Mouse (Mus musculus): ENCODE results near the gene Slc10a1. TPM values are rescaled to one million over a fixed set of nuclear protein-coding genes. Genes with fewer than 3 reads are reported as not detected.

The Slc10a1 gene
- polyA plus RNA-seq, 1 experiment from 2014 or later: 39.5 TPM

GRCm38 (mm10) chr12:80995326-80995725 lies 26.8 kb upstream of the Slc10a1 start:
- Histone ChIP-seq H3K36me3 (ENCODE audit: control insufficient read depth, insufficient read depth) (no peaks in the 10 kb centered on the region), H3K27me3 (ENCODE audit: control insufficient read depth, insufficient read depth, low read depth, low read length) (no peaks in the 10 kb centered on the region), H3K27ac (ENCODE audit: low read length) (no peak overlapping the region), H3K4me2 (ENCODE audit: low read depth, low read length) (no peak overlapping the region), H3K4me3 (ENCODE audit: low read depth, low read length) (no peak overlapping the region), H3K9ac (ENCODE audit: low read depth, low read length) (no peak overlapping the region), H3K4me1 (ENCODE audit: control insufficient read depth, low read depth, low read length) (no peaks in the 10 kb centered on the region; the same call in 1 of the 2 replicates), H3K9me3 (replicated peaks; ENCODE audit: control insufficient read depth, low read length) (no peaks in the 10 kb centered on the region)
- 30% methylated on average over 4 of the region's 4 CpGs for WGBS (ENCODE audit: insufficient replicate concordance)
- no peak for ATAC-seq (ENCODE audit: low read depth)

- no peak overlapping the region for H3K27ac ChIP-seq (ENCODE audit: low read length)
- H3K4me1 ChIP-seq (ENCODE audit: control insufficient read depth, low read depth, low read length): no peaks in the 10 kb centered on the region; the same call in 1 of the 2 replicates
- H3K4me3 ChIP-seq (ENCODE audit: low read depth, low read length): no peak overlapping the region
- no peaks in the 10 kb centered on the region for H3K9me3 ChIP-seq (replicated peaks; ENCODE audit: control insufficient read depth, low read length)
- no peak overlapping the region for H3K9ac ChIP-seq (ENCODE audit: low read depth, low read length)
- H3K4me2 ChIP-seq (ENCODE audit: low read depth, low read length): no peak overlapping the region
- H3K27me3 ChIP-seq (ENCODE audit: control insufficient read depth, insufficient read depth, low read depth, low read length): no peaks in the 10 kb centered on the region
- WGBS (ENCODE audit: insufficient replicate concordance): 50% methylated on average over 1 of the region's 1 CpGs
- H3K36me3 ChIP-seq (ENCODE audit: control insufficient read depth, insufficient read depth): no peaks in the 10 kb centered on the region
- no peak for ATAC-seq (ENCODE audit: low read depth)
Observed at GRCm38 (mm10) chr12:80993773-80994172, 25.3 kb upstream of the Slc10a1 start.

- Histone ChIP-seq H3K36me3 (ENCODE audit: control insufficient read depth, insufficient read depth) (no peaks in the 10 kb centered on the region), H3K27me3 (ENCODE audit: control insufficient read depth, insufficient read depth, low read depth, low read length) (no peaks in the 10 kb centered on the region), H3K4me2 (ENCODE audit: low read depth, low read length) (no peak overlapping the region), H3K27ac (ENCODE audit: low read length) (no peak overlapping the region), H3K9me3 (replicated peaks; ENCODE audit: control insufficient read depth, low read length) (no peaks in the 10 kb centered on the region), H3K4me1 (ENCODE audit: control insufficient read depth, low read depth, low read length) (no peaks in the 10 kb centered on the region), H3K9ac (ENCODE audit: low read depth, low read length) (no peak overlapping the region), H3K4me3 (ENCODE audit: low read depth, low read length) (no peak overlapping the region)
- no peak for ATAC-seq (ENCODE audit: low read depth)
- 64% methylated on average over 8 of the region's 8 CpGs for WGBS (ENCODE audit: insufficient replicate concordance)
Observed at GRCm38 (mm10) chr12:80992540-80993122, 24.1 kb upstream of the Slc10a1 start.

- no peak for ATAC-seq (ENCODE audit: low read depth)
- Histone ChIP-seq H3K9ac (ENCODE audit: low read depth, low read length) (no peak overlapping the region), H3K4me1 (ENCODE audit: control insufficient read depth, low read depth, low read length) (no peaks in the 10 kb centered on the region), H3K27ac (ENCODE audit: low read length) (no peak overlapping the region), H3K36me3 (ENCODE audit: control insufficient read depth, insufficient read depth) (no peaks in the 10 kb centered on the region), H3K4me2 (ENCODE audit: low read depth, low read length) (no peak overlapping the region), H3K4me3 (ENCODE audit: low read depth, low read length) (no peak overlapping the region), H3K27me3 (ENCODE audit: control insufficient read depth, insufficient read depth, low read depth, low read length) (no peaks in the 10 kb centered on the region), H3K9me3 (replicated peaks; ENCODE audit: control insufficient read depth, low read length) (no peaks in the 10 kb centered on the region)
- 43% methylated on average over 10 of the region's 10 CpGs for WGBS (ENCODE audit: insufficient replicate concordance)
Observed at GRCm38 (mm10) chr12:80991806-80992205, 23.3 kb upstream of the Slc10a1 start.

- WGBS (ENCODE audit: insufficient replicate concordance): 78% methylated on average over 13 of the region's 13 CpGs
- H3K9me3 ChIP-seq (replicated peaks; ENCODE audit: control insufficient read depth, low read length): no peaks in the 10 kb centered on the region
Observed at GRCm38 (mm10) chr12:80990901-80991445, 22.5 kb upstream of the Slc10a1 start.

GRCm38 (mm10) chr12:80988286-80988685 lies 19.8 kb upstream of the Slc10a1 start:
- Histone ChIP-seq H3K4me2 (ENCODE audit: low read depth, low read length) (no peak overlapping the region), H3K9ac (ENCODE audit: low read depth, low read length) (no peak overlapping the region), H3K27ac (ENCODE audit: low read length) (no peak overlapping the region), H3K36me3 (ENCODE audit: control insufficient read depth, insufficient read depth) (no peaks in the 10 kb centered on the region), H3K27me3 (ENCODE audit: control insufficient read depth, insufficient read depth, low read depth, low read length) (no peaks in the 10 kb centered on the region), H3K4me3 (ENCODE audit: low read depth, low read length) (no peak overlapping the region), H3K9me3 (replicated peaks; ENCODE audit: control insufficient read depth, low read length) (no peaks in the 10 kb centered on the region), H3K4me1 (ENCODE audit: control insufficient read depth, low read depth, low read length) (no peaks in the 10 kb centered on the region)
- ATAC-seq (ENCODE audit: low read depth): no peak
- WGBS (ENCODE audit: insufficient replicate concordance): 66% methylated on average over 3 of the region's 3 CpGs

More at GRCm38 (mm10) chr12:80990901-80991445, 22.5 kb upstream of the Slc10a1 start:
- Histone ChIP-seq H3K27me3 (ENCODE audit: control insufficient read depth, insufficient read depth, low read depth, low read length) (no peaks in the 10 kb centered on the region), H3K36me3 (ENCODE audit: control insufficient read depth, insufficient read depth) (no peaks in the 10 kb centered on the region), H3K9ac (ENCODE audit: low read depth, low read length) (no peak overlapping the region), H3K27ac (ENCODE audit: low read length) (no peak overlapping the region), H3K4me2 (ENCODE audit: low read depth, low read length) (no peak overlapping the region), H3K4me1 (ENCODE audit: control insufficient read depth, low read depth, low read length) (no peaks in the 10 kb centered on the region), H3K4me3 (ENCODE audit: low read depth, low read length) (no peak overlapping the region)
- no peak for ATAC-seq (ENCODE audit: low read depth)

- Histone ChIP-seq H3K9me3 (replicated peaks; ENCODE audit: control insufficient read depth, low read length) (no peaks in the 10 kb centered on the region), H3K4me2 (ENCODE audit: low read depth, low read length) (no peak overlapping the region), H3K36me3 (ENCODE audit: control insufficient read depth, insufficient read depth) (no peaks in the 10 kb centered on the region), H3K4me1 (ENCODE audit: control insufficient read depth, low read depth, low read length) (no peaks in the 10 kb centered on the region), H3K4me3 (ENCODE audit: low read depth, low read length) (no peak overlapping the region), H3K9ac (ENCODE audit: low read depth, low read length) (no peak overlapping the region), H3K27me3 (ENCODE audit: control insufficient read depth, insufficient read depth, low read depth, low read length) (no peaks in the 10 kb centered on the region), H3K27ac (ENCODE audit: low read length) (no peak overlapping the region)
- ATAC-seq (ENCODE audit: low read depth): no peak
- 52% methylated on average over 4 of the region's 4 CpGs for WGBS (ENCODE audit: insufficient replicate concordance)
Observed at GRCm38 (mm10) chr12:80986628-80987027, 18.1 kb upstream of the Slc10a1 start.

GRCm38 (mm10) chr12:80983695-80984094 lies 15.2 kb upstream of the Slc10a1 start:
- 51% methylated on average over 9 of the region's 9 CpGs for WGBS (ENCODE audit: insufficient replicate concordance)
- ATAC-seq (ENCODE audit: low read depth): no peak
- Histone ChIP-seq H3K27ac (ENCODE audit: low read length) (no peak overlapping the region), H3K9ac (ENCODE audit: low read depth, low read length) (no peak overlapping the region), H3K4me1 (ENCODE audit: control insufficient read depth, low read depth, low read length) (no peaks in the 10 kb centered on the region), H3K4me2 (ENCODE audit: low read depth, low read length) (no peak overlapping the region), H3K27me3 (ENCODE audit: control insufficient read depth, insufficient read depth, low read depth, low read length) (no peaks in the 10 kb centered on the region), H3K9me3 (replicated peaks; ENCODE audit: control insufficient read depth, low read length) (no peaks in the 10 kb centered on the region), H3K4me3 (ENCODE audit: low read depth, low read length) (no peak overlapping the region), H3K36me3 (ENCODE audit: control insufficient read depth, insufficient read depth) (no peaks in the 10 kb centered on the region)

- Histone ChIP-seq H3K9me3 (replicated peaks; ENCODE audit: control insufficient read depth, low read length) (no peaks in the 10 kb centered on the region), H3K4me1 (ENCODE audit: control insufficient read depth, low read depth, low read length) (no peaks in the 10 kb centered on the region), H3K36me3 (ENCODE audit: control insufficient read depth, insufficient read depth) (no peaks in the 10 kb centered on the region), H3K4me3 (ENCODE audit: low read depth, low read length) (no peak overlapping the region), H3K27me3 (ENCODE audit: control insufficient read depth, insufficient read depth, low read depth, low read length) (no peaks in the 10 kb centered on the region), H3K4me2 (ENCODE audit: low read depth, low read length) (no peak overlapping the region), H3K27ac (ENCODE audit: low read length) (no peak overlapping the region), H3K9ac (ENCODE audit: low read depth, low read length) (no peak overlapping the region)
- no peak for ATAC-seq (ENCODE audit: low read depth)
- WGBS (ENCODE audit: insufficient replicate concordance): 1% methylated on average over 7 of the region's 7 CpGs
Observed at GRCm38 (mm10) chr12:80982326-80982725, 13.8 kb upstream of the Slc10a1 start.

Measured in liver, embryonic 16.5 days (tissue).